Mouse (Mus musculus) inflammation-experienced regulatory T-cells, adult 6 months (primary cell): ENCODE data around the gene Traip. TPM values are rescaled to one million over a fixed set of nuclear protein-coding genes. Genes with fewer than 3 reads are reported as not detected.

Source experiments
- ATAC-seq: one replicate; pipeline ENCODE4 v1.8.0; 2017
- polyA plus RNA-seq, 3 experiments: library from polyadenylated mRNA; unstranded; fragments of 100-300 nt; shearing (Covaris generic); gene quantifications; one replicate each; pipeline ENCODE4 v1.2.1; 2017

The Traip gene
- 10 to 100 TPM in 1 of 3 experiments, 1 to 10 TPM in 2; 2.7 to 11.6 (median 8.2) TPM for polyA plus RNA-seq

GRCm38 (mm10) chr9:107949922-107950235, at the start of gene Traip:
TSS of gene Traip (plus strand) at chr9:107950136.
- no peak for ATAC-seq

- no peak for ATAC-seq
Measured at GRCm38 (mm10) chr9:107900840-107901626, 48.9 kb upstream of the Traip start.

- no peak for ATAC-seq
Measured at GRCm38 (mm10) chr9:107901627-107901914, 48.4 kb upstream of the Traip start.

GRCm38 (mm10) chr9:107904726-107905125, 45.2 kb upstream of the Traip start:
- peak; percentile 86 for ATAC-seq

GRCm38 (mm10) chr9:107906252-107906966, 43.5 kb upstream of the Traip start, which contains the start of gene Mst1r:
TSS of gene Mst1r (plus strand) at chr9:107906873.
- ATAC-seq: no peak

- ATAC-seq: no peak
Measured at GRCm38 (mm10) chr9:107906967-107907800, 42.8 kb upstream of the Traip start.

- no peak for ATAC-seq
Measured at GRCm38 (mm10) chr9:107907801-107908120, 42.2 kb upstream of the Traip start.

- no peak for ATAC-seq
Measured at GRCm38 (mm10) chr9:107908410-107909158, 41.4 kb upstream of the Traip start.

- no peak for ATAC-seq
Measured at GRCm38 (mm10) chr9:107910025-107910769, 39.7 kb upstream of the Traip start.

- no peak for ATAC-seq
Measured at GRCm38 (mm10) chr9:107914764-107915420, 35.0 kb upstream of the Traip start.

- no peak for ATAC-seq
Measured at GRCm38 (mm10) chr9:107917895-107918608, 31.9 kb upstream of the Traip start.

GRCm38 (mm10) chr9:107918884-107919283, 31.1 kb upstream of the Traip start:
- ATAC-seq: no peak

- no peak for ATAC-seq
Measured at GRCm38 (mm10) chr9:107919441-107919840, 30.5 kb upstream of the Traip start.

- ATAC-seq: no peak
Measured at GRCm38 (mm10) chr9:107923021-107923420, 26.9 kb upstream of the Traip start.

- no peak for ATAC-seq
Measured at GRCm38 (mm10) chr9:107923956-107924355, 26.0 kb upstream of the Traip start.

GRCm38 (mm10) chr9:107925251-107925650, 24.7 kb upstream of the Traip start:
- ATAC-seq: no peak

GRCm38 (mm10) chr9:107926920-107927420, 23.0 kb upstream of the Traip start:
- no peak for ATAC-seq

GRCm38 (mm10) chr9:107927749-107928148, 22.2 kb upstream of the Traip start:
- ATAC-seq: no peak

GRCm38 (mm10) chr9:107928169-107928568, 21.8 kb upstream of the Traip start, which contains the start of gene Actl11:
TSS of gene Actl11 (plus strand) at chr9:107928469.
- no peak for ATAC-seq

- no peak for ATAC-seq
Measured at GRCm38 (mm10) chr9:107932221-107932620, 17.7 kb upstream of the Traip start.
